Mouse (Mus musculus) liver, embryonic 14.5 days (tissue): ENCODE measurements around the gene Snap91.

Experiments used
- CTCF ChIP-seq: IDR thresholded peaks from 2 replicates; pipeline ENCODE4 v1.5.1; 2016; ENCODE audit warnings: antibody characterized with exemption, low read depth, control low read depth
- EP300 ChIP-seq: IDR thresholded peaks from 2 replicates; pipeline ENCODE4 v1.6.1; 2016; ENCODE audit warnings: antibody characterized with exemption, low read depth

DNA sequence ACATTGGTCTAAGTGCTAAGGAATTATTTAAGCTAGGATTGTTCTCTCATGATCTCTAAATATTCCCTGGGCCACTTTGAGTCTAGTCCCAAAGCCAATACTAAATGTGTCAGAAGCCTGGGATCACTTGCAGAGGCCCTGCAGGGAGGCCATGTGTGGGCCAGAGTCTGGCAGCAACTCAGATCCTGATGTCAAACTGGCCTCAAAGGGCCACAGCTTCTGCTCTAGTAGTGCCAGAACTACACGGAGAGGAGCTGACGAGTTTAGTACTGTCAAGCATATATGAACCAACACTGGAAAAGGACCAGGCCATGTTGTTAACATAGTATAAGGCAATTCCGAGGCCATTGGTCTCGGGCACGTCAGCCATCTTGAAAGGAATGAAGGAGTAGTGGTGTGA is 82.3 kb downstream of the Snap91 start:
- TF ChIP-seq CTCF (no peak), EP300 (no peak)
